Mouse (Mus musculus) erythroblast, embryonic 14.5 days (primary cell): ENCODE measurements at regions not wholly inside any gene's neighbourhood (a gene's known extent, or its start where the extent isn't known, plus 50 kb on each side); places are given as distances from the start of the nearest gene placed in this dataset.

Experiments
- GATA1 ChIP-seq: IDR thresholded peaks from 2 replicates; pipeline ENCODE4 v1.6.1; 2012; ENCODE audit warnings: low read length, inconsistent platforms, mixed read lengths
- TAL1 ChIP-seq: IDR thresholded peaks from 3 replicates; pipeline ENCODE4 v1.6.1; 2012; ENCODE audit warnings: low read length, inconsistent platforms, mixed read lengths

DNA sequence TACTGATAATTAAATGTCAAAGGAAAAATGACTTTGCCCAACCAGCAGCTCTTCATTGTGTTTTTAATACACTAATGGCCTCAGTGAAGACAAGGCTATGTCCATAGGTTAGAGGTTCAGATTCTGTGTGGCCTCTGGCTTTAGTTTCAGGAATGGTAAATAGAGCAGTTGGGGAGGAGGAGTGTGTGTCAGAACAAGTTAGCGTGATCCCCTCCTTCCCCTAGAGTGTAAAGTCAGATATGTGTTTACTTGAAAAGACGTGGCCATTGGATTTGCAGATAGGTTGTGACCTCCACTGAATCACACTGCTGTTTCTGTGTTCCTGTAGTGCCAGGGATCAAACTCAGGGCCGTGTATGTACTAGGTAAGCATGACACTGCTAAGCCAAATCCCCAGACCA is 118.7 kb upstream of the Map3k1 start:
- TF ChIP-seq GATA1 (no peak), TAL1 (no peak)
